Mouse (Mus musculus) hindbrain, embryonic 12.5 days (tissue): ENCODE measurements around the gene Aph1a. TPM values are rescaled to one million over a fixed set of nuclear protein-coding genes. Genes with fewer than 3 reads are reported as not detected.
A peak's percentile ranks its signal among the peaks of the same experiment; 100 is the strongest.
"Not testable (repeated sequence)": the region's sequence is repeated elsewhere in the genome, so short reads cannot be mapped to it uniquely, and the experiment has no call there.

Experiments used
- ATAC-seq: fragments of 200-750 bp; cut with Nextera tagmentation; 2 replicates; pipeline ENCODE4 v1.8.0; 2017; ENCODE audit warnings: moderate TSS enrichment; ENCODE audit not compliant: low FRiP score
- H3K27ac ChIP-seq: fragments of 300-500 bp; sonication (generic); 2 replicates; pipeline ENCODE4 v1.5.1; 2016; ENCODE audit warnings: mild to moderate bottlenecking
- H3K27me3 ChIP-seq: fragments of 300-500 bp; sonication (generic); 2 replicates; pipeline ENCODE4 v1.6.1; 2016; ENCODE audit warnings: mild to moderate bottlenecking
- H3K36me3 ChIP-seq: fragments of 300-500 bp; sonication (generic); 2 replicates; pipeline ENCODE4 v1.6.1; 2016; ENCODE audit warnings: mild to moderate bottlenecking
- H3K4me1 ChIP-seq: fragments of 300-500 bp; sonication (generic); 2 replicates; pipeline ENCODE4 v1.6.1; 2016
- H3K4me2 ChIP-seq: fragments of 300-500 bp; sonication (generic); replicated peaks from 2 replicates; pipeline ENCODE4 v1.6.1; 2016; ENCODE audit warnings: mild to moderate bottlenecking
- H3K4me3 ChIP-seq: fragments of 300-500 bp; sonication (generic); 2 replicates; pipeline ENCODE4 v1.5.1; 2016; ENCODE audit warnings: mild to moderate bottlenecking
- H3K9ac ChIP-seq: fragments of 300-500 bp; sonication (generic); 2 replicates; pipeline ENCODE4 v1.6.1; 2016; ENCODE audit warnings: mild to moderate bottlenecking, moderate library complexity
- H3K9me3 ChIP-seq: fragments of 300-500 bp; sonication (generic); replicated peaks from 2 replicates; pipeline ENCODE4 v1.6.1; 2016; ENCODE audit warnings: mild to moderate bottlenecking
- WGBS: fragments of 180-500 bp; shearing (Covaris S2); methylation state at CpG from one replicate; pipeline ENCODE4 v1.1.7; 2016; 5-methylcytosine and 5-hydroxymethylcytosine counted together
- polyA plus RNA-seq: library from polyadenylated mRNA; unstranded; fragments of >200 nt; fragmentation: Nextera tagmentation; extraction: Ambion mirVana; gene quantifications from 2 replicates; pipeline ENCODE4 v1.2.1, GENCODE M21; 2016

Gene Aph1a
- polyA plus RNA-seq, 1 experiment from 2014 or later: 32.4 TPM

DNA sequence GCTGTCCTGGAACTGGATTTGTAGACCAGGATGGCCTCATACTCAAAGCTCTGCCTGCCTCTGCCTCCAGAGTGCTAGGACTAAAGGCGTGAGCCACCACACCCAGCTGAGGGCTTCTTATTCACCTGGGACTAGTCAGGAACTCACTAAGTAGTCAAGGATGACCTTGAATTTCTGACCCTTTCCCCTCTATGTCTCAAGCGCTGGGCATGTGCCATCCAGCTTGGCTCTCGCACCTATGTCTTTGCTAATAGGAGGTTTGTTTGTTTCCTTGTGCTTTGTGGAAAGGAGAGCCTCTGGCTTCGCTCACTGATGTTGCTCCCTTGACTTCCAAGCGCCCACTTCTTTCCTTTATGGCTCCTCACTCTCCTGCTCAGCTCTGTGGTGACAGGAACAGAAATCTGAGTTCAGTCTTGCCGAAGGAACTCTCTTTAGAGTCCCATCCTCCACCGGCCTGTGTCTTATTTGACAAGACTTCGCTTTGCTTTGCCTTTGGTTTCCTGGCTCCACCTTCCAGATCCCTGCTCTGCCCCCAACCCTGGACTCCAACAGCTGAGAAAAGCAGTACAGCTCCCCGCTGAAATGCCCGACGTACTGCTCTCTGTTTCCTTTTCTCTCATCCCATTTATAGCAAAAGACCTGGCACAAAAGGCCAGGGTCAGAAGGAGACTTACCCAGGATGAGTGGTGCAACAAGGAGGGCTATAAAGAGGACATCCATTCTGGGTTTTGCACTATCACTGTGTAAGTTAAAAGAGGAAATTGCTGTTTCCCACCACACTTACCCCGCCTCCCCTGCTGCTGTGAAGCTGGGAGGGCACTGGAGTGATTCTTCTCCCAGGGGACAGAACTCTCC lies 2.3 kb upstream of the Aph1a start, which contains the start of gene BC028528:
Gene BC028528 (minus strand): TSS at position 795 of the 855 bp plus-strand sequence.
- Histone ChIP-seq H3K9ac (peak within 1 kb of the TSS; percentile 35; the same call in 1 of the 2 replicates), H3K36me3 (no peaks in the 10 kb centered on the region; the same call in 1 of the 2 replicates), H3K27ac (peak within 1 kb of the TSS; percentile 19; the same call in 1 of the 2 replicates), H3K4me2 (peak within 1 kb of the TSS; percentile 57), H3K4me1 (peaks cover 28% of the 10 kb centered on the region), H3K27me3 (peaks cover 5% of the 10 kb centered on the region; the same call in 1 of the 2 replicates), H3K4me3 (0 out of 2 replicates have a peak within 1 kb of the TSS, but pooled peaks have one; percentile 3), H3K9me3 (no peaks in the 10 kb centered on the region)
- WGBS: 25% methylated on average over 12 of the region's 12 CpGs
- ATAC-seq: no peak

DNA sequence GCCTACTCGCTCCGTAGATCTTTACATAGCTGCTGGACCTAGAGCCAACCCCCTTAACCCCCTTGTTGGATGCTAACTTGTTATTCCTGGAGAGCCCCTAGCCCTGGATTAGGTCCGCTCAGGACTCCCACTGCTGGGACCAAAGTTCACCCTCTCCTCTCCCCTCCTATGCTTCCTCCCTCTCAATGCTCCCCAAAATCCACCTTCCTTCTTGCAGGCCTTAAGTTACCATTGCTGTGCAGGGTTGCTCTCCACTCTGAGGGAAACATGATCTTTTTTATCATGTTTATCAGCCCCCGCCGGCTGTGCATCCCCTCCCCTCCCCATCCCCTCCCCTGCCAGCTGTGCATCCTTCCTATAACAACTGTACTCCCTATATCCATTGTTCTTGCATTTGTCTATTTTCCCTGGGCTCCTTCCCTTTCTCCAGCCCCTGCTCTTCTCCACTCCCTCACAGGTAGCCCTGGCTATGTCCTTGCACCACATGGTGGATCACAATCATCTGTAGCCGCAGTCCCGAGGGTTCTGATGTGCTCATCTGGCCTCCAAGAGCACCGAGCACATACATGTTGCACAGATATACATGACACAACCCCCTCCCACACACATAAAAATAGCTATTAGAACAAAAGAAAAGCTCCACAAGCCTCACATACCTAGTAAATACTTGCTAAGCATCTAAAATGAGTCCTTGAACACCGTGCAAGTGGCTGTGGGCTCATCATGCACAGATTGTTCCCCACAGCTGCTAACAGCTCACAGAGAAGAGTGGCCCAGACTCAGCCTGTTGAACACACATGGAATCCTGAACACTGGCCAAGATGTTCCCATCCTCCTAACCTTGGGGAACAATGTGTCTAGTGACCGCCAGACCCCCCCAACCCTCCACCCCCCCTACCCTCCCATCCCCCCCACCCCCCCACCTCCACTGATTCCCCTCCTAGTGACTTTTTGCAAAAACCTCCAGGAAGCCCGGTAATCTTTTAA lies 1.4 kb upstream of the Aph1a start:
- peak overlapping the region; percentile 18; the same call in 1 of the 2 replicates for H3K27ac ChIP-seq
- WGBS: 33% methylated on average over 11 of the region's 11 CpGs

DNA sequence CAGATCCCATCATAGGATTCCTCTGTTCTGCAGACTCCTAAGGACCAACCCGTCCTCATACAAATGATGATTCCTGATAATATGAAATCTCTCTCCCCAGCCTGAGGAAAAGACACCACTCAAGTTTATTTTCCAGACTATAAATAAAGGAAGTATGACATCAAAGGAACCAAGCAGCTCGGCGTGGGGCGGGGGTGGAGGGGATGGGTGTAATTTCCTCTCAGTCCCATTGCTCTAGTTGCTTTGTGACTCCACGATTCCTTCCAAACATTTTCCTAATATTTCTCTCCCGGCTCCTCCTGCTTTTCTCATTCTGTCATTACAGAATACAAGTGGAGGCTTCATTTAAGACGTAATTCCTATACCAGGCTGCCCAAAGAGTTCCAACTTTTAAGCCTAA lies 643 bp upstream of the Aph1a start:
- H3K4me1 ChIP-seq: peaks cover 28% of the 10 kb centered on the region
- H3K4me3 ChIP-seq: peak overlapping the region; percentile 70
- WGBS: 33% methylated on average over 7 of the region's 7 CpGs
- peak overlapping the region; percentile 48 for H3K9ac ChIP-seq
- peaks cover 3% of the 10 kb centered on the region for H3K36me3 ChIP-seq
- H3K9me3 ChIP-seq: no peaks in the 10 kb centered on the region
- peaks cover 5% of the 10 kb centered on the region; the same call in 1 of the 2 replicates for H3K27me3 ChIP-seq
- H3K4me2 ChIP-seq: peak overlapping the region; percentile 57
- peak overlapping the region; percentile 57 for H3K27ac ChIP-seq
- peak; percentile 7; the same call in 1 of the 2 replicates for ATAC-seq

More for the DNA sequence above, 1.4 kb upstream of the Aph1a start:
- ATAC-seq: no peak
- peaks cover 5% of the 10 kb centered on the region; the same call in 1 of the 2 replicates for H3K27me3 ChIP-seq
- peaks cover 28% of the 10 kb centered on the region for H3K4me1 ChIP-seq
- H3K4me3 ChIP-seq: 0 out of 2 replicates have a peak overlapping the region, but pooled peaks have one; percentile 3
- H3K9me3 ChIP-seq: no peaks in the 10 kb centered on the region
- no peaks in the 10 kb centered on the region; the same call in 1 of the 2 replicates for H3K36me3 ChIP-seq
- H3K4me2 ChIP-seq: peak overlapping the region; percentile 57
- peak overlapping the region; percentile 35; the same call in 1 of the 2 replicates for H3K9ac ChIP-seq

DNA sequence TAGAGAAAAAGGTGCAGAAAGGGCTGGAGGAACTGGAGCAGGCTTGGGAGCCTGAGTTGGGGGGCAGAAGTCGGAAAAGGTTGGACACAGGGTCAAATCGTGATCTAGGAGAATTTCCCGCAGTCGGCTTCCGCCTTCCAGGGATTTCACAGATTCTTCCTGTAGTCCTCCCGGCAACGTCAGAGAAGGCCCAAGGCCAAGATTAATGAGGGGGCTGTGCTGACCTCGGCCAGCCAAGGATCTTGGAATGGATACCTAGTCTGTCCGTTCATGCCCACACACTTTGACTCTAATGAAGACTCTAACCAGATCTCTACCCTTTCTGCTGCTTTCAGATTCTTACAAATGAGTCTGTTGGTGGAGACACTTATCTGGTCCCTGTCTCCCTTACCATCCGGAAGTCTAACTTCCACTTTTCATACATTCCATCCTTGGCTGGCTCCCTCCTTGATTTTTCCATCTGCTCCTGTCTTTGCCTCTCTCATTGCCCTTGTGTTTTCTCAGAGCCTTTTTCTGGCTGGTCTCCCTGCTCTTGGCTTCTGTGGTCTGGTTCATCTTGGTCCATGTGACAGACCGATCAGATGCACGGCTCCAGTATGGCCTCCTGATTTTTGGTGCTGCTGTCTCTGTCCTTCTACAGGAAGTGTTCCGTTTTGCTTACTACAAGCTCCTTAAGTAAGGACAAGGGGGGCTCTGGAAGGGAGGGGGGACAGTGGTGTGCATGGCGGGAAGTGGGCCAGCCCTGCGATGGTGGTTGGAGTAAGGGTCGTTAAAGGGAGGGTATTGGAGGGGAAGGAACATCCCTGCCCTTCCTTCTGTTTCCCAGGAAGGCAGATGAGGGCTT lies 770 bp downstream of the Aph1a start:
- H3K36me3 ChIP-seq: peaks cover 6% of the 10 kb centered on the region
- peaks cover 5% of the 10 kb centered on the region; the same call in 1 of the 2 replicates for H3K27me3 ChIP-seq
- H3K27ac ChIP-seq: peak overlapping the region; percentile 60; the same call in 1 of the 2 replicates
- peak; percentile 3; the same call in 1 of the 2 replicates for ATAC-seq
- no peaks in the 10 kb centered on the region for H3K9me3 ChIP-seq
- peaks cover 28% of the 10 kb centered on the region for H3K4me1 ChIP-seq
- peak overlapping the region; percentile 80 for H3K9ac ChIP-seq
- WGBS: 17% methylated on average over 16 of the region's 16 CpGs
- peak overlapping the region; percentile 70 for H3K4me3 ChIP-seq
- H3K4me2 ChIP-seq: peak overlapping the region; percentile 85

DNA sequence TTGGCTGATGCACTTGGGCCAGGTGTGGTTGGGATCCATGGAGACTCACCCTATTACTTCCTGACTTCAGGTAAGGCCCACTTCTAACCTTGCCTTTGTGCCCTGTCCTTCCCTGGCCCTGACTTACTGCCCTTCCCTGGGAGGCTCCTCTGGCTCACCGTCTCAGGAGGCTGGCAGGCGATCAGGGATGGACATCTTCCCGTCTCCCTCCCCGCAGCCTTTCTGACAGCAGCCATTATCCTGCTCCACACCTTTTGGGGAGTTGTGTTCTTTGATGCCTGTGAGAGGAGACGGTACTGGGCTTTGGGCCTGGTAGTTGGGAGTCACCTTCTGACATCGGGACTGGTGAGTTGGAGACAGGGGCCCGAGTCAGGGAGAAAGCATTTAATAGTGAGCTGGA lies 1.7 kb downstream of the Aph1a start:
- not testable (repeated sequence) for H3K9me3 ChIP-seq, H3K27me3 ChIP-seq, H3K27ac ChIP-seq, H3K4me3 ChIP-seq, H3K9ac ChIP-seq, ATAC-seq, H3K36me3 ChIP-seq
- Histone ChIP-seq H3K4me1 (peaks cover 28% of the 10 kb centered on the region), H3K4me2 (0 out of 2 replicates have a peak overlapping the region, but pooled peaks have one; percentile 17)
- 82% methylated on average over 7 of the region's 7 CpGs for WGBS

DNA sequence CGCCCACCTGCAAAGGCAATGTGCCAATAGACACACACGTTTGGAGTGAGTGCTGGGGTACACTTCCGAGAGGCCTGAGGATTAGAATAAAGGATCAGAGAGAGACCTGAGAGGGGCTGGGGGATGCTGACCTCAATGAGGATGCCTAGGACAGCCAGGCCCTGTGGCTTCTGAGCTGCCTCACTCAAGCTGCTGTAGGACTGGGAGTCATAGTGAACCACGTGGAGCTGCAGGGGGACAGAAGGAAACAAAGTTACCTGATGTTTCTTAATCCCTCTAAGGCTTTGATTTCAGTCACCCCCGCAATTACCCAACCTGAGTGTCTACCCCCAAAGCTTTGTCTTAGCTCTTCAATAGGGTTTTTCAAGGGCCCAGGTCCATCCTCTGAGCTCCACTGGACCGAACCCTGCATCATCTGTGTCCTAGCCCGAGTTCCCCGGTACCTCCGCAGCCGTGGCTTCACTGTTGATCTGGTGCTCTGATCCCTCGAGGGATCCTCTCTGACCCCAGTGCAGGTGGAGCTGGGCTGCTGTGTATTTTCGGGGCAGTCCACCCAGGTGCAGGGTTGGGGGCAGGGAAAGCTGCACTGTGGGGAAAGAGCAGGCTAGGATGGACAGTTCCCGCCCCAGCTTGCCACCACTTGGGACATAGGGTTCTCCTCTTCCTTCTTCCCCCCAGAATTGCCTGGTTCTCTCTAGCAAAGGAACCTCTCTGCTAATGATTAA lies 6.2 kb downstream of the Aph1a start:
- Histone ChIP-seq H3K36me3 (peaks cover 6% of the 10 kb centered on the region), H3K27me3 (peaks cover 5% of the 10 kb centered on the region; the same call in 1 of the 2 replicates), H3K27ac (no peak overlapping the region), H3K4me3 (no peak overlapping the region), H3K4me1 (peaks cover 27% of the 10 kb centered on the region), H3K9ac (no peak overlapping the region), H3K9me3 (no peaks in the 10 kb centered on the region), H3K4me2 (no peak overlapping the region)
- WGBS: 78% methylated on average over 13 of the region's 13 CpGs
- no peak for ATAC-seq

DNA sequence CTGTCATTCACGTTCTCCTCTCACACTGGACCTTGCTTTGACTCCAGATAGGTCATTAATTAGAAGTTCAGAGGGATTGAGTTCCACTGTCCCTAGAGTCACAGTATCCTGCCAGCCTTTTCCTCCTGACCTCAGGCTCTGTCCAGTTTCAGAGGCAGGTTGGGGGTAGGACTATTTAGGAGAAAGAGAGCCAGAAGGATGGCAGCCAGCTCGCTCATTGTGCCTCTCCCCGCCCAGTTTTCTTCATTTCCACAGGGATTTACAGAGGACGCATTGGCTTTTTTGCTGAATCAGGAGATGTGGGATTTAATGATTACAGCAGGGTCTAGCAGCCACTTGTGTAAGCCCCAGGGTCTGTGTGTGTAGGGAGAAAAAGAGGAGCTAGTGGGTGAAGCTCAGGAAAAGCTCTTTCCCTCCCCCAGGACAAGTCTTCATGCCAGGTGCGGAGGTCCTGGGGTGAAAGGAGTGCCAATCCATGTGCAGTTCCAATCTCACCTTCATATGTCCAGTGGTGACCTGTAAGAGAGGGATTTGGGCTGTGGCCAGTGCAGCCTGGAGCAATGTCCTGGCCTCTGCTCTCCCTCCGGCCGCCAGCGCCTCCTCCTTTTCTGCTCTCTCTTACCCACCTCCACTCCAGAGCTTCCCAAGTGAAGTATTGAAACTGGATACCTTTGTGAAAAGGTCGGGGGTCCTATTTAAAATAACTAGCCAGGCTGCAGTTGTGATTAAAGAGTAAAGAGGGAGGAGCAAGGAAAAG lies 8.0 kb downstream of the Aph1a start:
- WGBS: 73% methylated on average over 9 of the region's 9 CpGs
- Histone ChIP-seq H3K9me3 (no peaks in the 10 kb centered on the region), H3K36me3 (peaks cover 6% of the 10 kb centered on the region; the same call in 1 of the 2 replicates), H3K4me3 (no peak overlapping the region), H3K27me3 (peaks cover 5% of the 10 kb centered on the region; the same call in 1 of the 2 replicates), H3K27ac (no peak overlapping the region), H3K9ac (peak overlapping the region; percentile 23; the same call in 1 of the 2 replicates), H3K4me2 (no peak overlapping the region), H3K4me1 (peaks cover 34% of the 10 kb centered on the region)
- no peak for ATAC-seq

DNA sequence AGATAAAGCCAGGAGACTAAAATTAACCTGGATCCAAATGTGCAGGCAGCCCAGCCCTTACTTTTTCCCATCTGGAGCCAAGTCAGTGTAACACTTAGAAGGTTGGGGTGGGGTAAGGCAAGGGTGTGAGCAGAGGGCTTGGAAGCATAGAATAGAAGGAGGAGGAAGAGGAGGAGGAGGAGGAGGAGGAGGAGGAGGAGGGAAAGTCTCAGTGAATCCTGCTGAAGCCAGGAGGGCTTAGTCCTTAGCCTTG lies 8.5 kb downstream of the Aph1a start:
- Histone ChIP-seq H3K4me3 (no peak overlapping the region), H3K4me2 (0 out of 2 replicates have a peak overlapping the region, but pooled peaks have one; percentile 13), H3K36me3 (peaks cover 6% of the 10 kb centered on the region; the same call in 1 of the 2 replicates), H3K4me1 (peaks cover 35% of the 10 kb centered on the region), H3K27me3 (peaks cover 6% of the 10 kb centered on the region), H3K9me3 (no peaks in the 10 kb centered on the region), H3K27ac (no peak overlapping the region), H3K9ac (peak overlapping the region; percentile 23; the same call in 1 of the 2 replicates)
- ATAC-seq: no peak

DNA sequence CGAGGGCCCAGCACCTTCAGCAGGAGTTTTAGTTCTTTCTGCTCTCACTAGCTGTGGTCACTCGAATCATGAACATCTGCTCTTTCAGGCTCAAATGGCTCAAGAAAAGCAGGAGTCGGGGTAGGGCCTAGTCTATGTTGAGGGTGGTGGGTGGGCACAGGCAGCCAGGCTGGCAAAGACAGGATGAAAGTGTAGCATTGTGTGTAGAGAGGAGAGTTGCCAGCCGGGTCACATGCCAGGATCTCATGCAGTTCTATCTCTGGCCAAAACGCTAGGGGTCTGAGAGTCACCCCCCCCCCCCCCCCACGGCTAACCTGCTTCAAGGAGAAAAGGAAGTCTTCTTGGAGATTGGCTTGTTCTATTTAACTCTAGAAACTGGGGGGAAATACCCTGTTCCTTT lies 8.9 kb downstream of the Aph1a start:
- WGBS: 31% methylated on average over 6 of the region's 6 CpGs
- ATAC-seq: no peak
- H3K9me3 ChIP-seq: no peaks in the 10 kb centered on the region
- H3K4me1 ChIP-seq: peaks cover 35% of the 10 kb centered on the region
- H3K36me3 ChIP-seq: peaks cover 6% of the 10 kb centered on the region; the same call in 1 of the 2 replicates
- H3K4me3 ChIP-seq: no peak overlapping the region
- H3K27ac ChIP-seq: no peak overlapping the region
- H3K27me3 ChIP-seq: peaks cover 9% of the 10 kb centered on the region
- 0 out of 2 replicates have a peak overlapping the region, but pooled peaks have one; percentile 13 for H3K4me2 ChIP-seq
- H3K9ac ChIP-seq: 0 out of 2 replicates have a peak overlapping the region, but pooled peaks have one; percentile 13
